Mouse (Mus musculus) inflammation-experienced regulatory T-cells, adult 16 weeks (primary cell): ENCODE measurements around the gene Mfsd13b. TPM values are rescaled to one million over a fixed set of nuclear protein-coding genes. Genes with fewer than 3 reads are reported as not detected.

ENCODE experiments used
- polyA plus RNA-seq: library from polyadenylated mRNA; unstranded; fragments of 100-300 nt; shearing (Covaris generic); gene quantifications from one replicate; pipeline ENCODE4 v1.2.1, GENCODE M21; 2017

The Mfsd13b gene
- not detected for polyA plus RNA-seq

DNA sequence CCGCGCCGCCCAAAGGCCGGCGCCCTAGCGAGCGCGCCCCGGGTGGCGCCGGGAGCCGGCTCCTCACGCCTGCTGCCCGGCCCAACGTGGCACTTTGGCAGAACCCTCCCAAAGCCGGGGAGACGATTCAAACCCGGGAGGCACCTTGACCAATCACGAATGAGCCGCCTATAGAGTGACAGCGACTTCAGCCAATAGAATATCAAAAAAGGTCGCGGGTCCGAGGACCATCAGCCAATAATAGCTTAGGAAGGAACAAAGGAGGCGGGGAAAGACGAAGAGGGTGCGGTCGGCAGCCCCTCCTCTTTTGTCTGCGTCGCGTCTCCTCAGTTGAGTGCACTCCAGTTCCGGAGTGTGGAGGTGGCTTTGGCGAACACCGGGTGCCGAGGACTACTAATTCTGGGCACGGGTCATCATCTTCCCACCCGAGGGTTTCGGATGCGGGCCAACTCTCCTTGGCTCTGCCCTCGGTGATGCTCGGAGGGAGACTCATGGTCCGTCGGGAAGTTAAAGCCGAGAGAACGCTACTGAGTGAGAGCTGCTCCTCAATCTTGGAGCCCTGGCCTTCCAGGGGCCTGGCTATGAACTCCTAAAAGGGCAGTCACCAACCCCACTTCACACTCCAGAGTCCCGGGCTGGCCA, at the start of gene Mfsd13b, which contains the start of gene Cdr2:
Mfsd13b (plus strand) TSS at position 310 of the 642 bp plus-strand sequence.
Cdr2 (minus strand) TSS at position 113 of the 642 bp plus-strand sequence.

DNA sequence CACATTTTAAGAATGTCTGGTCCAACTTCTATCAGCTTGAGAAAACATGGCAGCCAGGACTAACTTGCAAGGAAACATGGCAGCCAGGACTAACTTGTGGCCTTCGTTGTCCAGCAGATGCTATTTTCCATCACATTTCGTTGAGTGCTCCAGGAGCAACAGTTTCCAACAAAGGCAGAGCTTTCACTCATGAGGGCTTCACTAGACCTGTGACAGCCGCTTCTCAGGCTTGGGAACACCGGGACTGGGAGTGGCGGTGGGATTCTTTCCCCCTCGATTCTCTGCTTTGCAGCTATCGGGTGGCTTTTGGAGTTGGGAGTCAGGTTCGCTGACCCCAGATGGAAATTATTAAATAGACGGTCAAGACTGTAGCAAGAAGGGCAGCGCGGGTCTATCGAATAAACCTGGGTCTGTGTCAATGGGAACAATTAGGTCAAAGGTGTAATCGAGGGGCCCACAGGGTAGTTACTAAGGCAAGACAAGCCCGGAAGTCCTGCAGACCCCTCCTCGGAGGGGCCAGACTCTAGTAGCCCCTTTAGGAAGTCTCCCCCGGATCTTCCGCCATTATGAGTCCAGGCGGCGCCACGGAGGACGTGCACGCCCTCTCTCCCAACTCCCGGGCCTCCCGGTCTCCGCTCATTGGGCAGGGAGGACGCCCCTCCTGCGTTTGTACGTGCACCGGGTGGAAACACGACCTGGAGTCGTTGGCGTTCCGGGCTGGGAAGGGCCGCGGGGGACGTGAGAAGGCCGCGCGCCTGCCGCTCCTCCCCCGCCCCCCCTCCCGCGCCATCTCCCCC, 51.7 kb downstream of the Mfsd13b start, which contains the start of gene Mettl9:
Mettl9 (plus strand) TSS at position 590 of the 797 bp plus-strand sequence.

Other genes with a start within 250 kb of the Mfsd13b start
- gene Vwa3a, start 243.2 kb upstream of the Mfsd13b start, polyA plus RNA-seq, result not detected
- gene Gm5737, start 170.1 kb upstream of the Mfsd13b start, polyA plus RNA-seq, result not detected
- 15.0 TPM for gene Eef2k, start 139.7 kb upstream of the Mfsd13b start, polyA plus RNA-seq
- gene Polr3e, start 64.8 kb upstream of the Mfsd13b start, polyA plus RNA-seq, result 38.7 TPM
- gene Cdr2, start 197 bp upstream of the Mfsd13b start, polyA plus RNA-seq, result 0.76 TPM
- 6.9 TPM for gene Mettl9, start 51.9 kb downstream of the Mfsd13b start, polyA plus RNA-seq
- 2.0 TPM for gene Igsf6, start 92.1 kb downstream of the Mfsd13b start, polyA plus RNA-seq
- gene Otoa, start 99.1 kb downstream of the Mfsd13b start, polyA plus RNA-seq, result not detected